Comparison of ENCODE assay signal across 8 mouse cellular contexts in genomic region chr9:34983513-34984462, GRCm38 (mm10).
A peak's percentile ranks its signal among the peaks of the same experiment; 100 is the strongest.
DNase-seq lines count a peak whose midpoint lies in the region.

No protein-coding gene starts in this region.

- peak; percentile 26 to 30 for DNase-seq in frontal cortex, postnatal 36 days (ENCODE audit: low spot score in 2 of 2)
- no peak for DNase-seq in frontal cortex, postnatal 25 days (ENCODE audit: low spot score in 2 of 2)
- peak; percentile 57 for DNase-seq in CD4-positive helper T cell, adult 2 months (ENCODE audit: low read depth, low spot score)
- peak; percentile 28 for DNase-seq in c-Kit-positive CD71-negative TER-119-negative erythroid progenitor cells, embryonic 14.5 days (ENCODE audit: low read depth)
- peak; percentile 23 to 30 for DNase-seq in heart, adult 9 months (ENCODE audit: low spot score in 2 of 2)
- DNase-seq in kidney, adult 8-10 months = peak; percentile 17 to 24
- peak; percentile 68 for DNase-seq in mesoderm, embryonic 11.5 days (ENCODE audit: low read depth, low spot score)
- peak; percentile 27 for DNase-seq in thymus, postnatal 14 days

Comparison
In these comparisons a context has a peak if more than half of its experiments do, and no peak if none do; other contexts are left out.
1. DNase-seq: peak in frontal cortex, postnatal 36 days (2 of 2), CD4-positive helper T cell, adult 2 months (single experiment), c-Kit-positive CD71-negative TER-119-negative erythroid progenitor cells, embryonic 14.5 days (single experiment), heart, adult 9 months (2 of 2), kidney, adult 8-10 months (2 of 2), mesoderm, embryonic 11.5 days (single experiment) and thymus, postnatal 14 days (single experiment); none in frontal cortex, postnatal 25 days (0 of 2).